Mouse (Mus musculus) cerebellum, postnatal 36 days (tissue): Measurements from ENCODE around the gene Gorasp1.

Experiments used
- DNase-seq, 2 experiments: peaks; one replicate each; pipeline ENCODE4 v3.0.0; 2021 to 2022; ENCODE audit warnings: mixed read lengths in 2 of 2

Gene Gorasp1

DNA sequence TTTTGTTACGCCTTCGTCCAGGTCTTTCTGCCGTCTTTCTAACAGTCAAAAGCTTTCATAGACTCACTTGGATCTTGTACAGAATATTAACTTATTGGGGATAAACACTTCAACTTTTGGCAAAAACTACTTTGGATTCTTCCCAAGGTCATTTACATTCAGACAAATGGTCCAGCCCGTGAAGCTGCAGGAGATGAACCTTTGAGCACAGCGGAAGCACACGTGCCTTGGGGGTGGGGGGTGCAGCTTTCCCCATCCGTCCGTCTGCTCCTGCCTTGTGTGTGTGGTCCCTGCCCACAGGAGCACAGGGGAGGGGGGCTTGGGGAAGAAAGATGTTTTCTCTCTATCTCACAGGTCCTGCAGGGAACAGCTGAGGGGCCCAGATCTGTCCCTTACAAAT is 11.6 kb downstream of the Gorasp1 start:
- DNase-seq = no peak

DNA sequence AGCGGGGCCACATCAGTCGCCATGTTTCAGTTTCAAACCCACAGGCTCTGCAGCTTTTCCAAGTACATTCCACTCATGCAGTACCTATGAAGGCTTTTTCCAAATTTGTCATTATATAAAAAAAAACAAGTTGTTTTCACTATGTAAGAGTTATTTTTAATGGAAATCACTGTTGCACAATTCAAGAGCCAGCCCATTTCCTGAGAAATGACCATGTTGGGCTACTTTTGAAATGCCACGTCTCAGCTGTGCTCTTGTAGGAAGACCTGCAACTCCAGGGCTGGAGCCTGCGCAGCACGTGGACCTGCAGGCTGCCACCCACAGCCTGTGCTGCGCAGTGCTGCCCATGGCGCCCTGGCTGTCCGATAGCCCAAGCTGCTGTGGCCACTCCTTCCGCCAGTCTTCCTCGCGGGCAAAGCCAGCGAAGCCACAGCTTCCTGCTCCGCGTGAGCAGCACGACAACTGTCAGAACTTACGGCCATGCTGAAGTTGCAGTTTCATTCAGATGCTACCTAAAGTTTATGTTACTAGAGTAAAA is 12.2 kb downstream of the Gorasp1 start:
- no peak for DNase-seq

GRCm38 (mm10) chr9:119923462-119923861 is 13.9 kb downstream of the Gorasp1 start:
- no peak for DNase-seq

GRCm38 (mm10) chr9:119919858-119920257 is 17.5 kb downstream of the Gorasp1 start:
- no peak for DNase-seq

GRCm38 (mm10) chr9:119913087-119913838 is 24.1 kb downstream of the Gorasp1 start:
- DNase-seq = no peak

- no peak for DNase-seq
Measured at GRCm38 (mm10) chr9:119909931-119910330, 27.4 kb downstream of the Gorasp1 start.

DNA sequence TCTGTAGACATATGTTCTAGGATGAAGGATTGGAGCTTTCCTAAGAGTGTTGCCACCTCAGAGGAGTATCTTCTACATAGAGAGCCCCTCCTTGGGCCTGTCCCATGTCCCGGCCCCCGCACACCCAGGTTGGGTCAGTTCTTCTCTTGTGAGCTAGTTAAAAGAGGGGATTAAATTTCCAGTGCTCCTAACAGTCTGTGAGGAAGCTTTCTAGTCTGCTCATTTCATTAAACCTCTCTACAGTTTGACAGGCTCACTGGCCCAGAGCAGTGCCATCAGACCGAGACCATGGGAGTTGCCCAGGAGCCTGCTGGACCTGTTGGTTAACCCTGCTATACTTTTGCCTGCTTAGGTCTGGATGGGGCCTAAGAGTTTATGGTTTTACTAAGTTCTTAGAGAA is 28.7 kb downstream of the Gorasp1 start:
- DNase-seq = no peak

- no peak for DNase-seq
Measured at GRCm38 (mm10) chr9:119902410-119903151, 34.8 kb downstream of the Gorasp1 start.

DNA sequence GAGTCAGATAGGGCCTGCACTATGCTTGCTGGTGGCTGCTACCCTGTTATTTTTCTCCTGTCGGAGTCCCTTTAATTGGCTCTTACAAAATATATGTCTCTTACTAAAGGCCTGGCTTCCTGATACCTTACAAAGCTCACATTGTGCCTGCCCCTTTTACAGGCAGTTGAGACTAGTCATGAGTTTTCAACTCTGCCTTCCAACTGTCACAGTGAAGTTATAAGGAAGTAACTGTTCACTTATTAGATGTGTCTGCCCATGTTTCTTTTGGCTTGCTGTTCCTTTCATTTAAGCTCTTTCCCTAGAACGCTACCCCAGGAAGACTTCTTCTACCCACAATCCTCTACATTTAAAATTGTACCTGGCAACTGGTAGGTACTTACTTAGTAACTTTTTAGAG is 37.9 kb downstream of the Gorasp1 start:
- no peak for DNase-seq

DNA sequence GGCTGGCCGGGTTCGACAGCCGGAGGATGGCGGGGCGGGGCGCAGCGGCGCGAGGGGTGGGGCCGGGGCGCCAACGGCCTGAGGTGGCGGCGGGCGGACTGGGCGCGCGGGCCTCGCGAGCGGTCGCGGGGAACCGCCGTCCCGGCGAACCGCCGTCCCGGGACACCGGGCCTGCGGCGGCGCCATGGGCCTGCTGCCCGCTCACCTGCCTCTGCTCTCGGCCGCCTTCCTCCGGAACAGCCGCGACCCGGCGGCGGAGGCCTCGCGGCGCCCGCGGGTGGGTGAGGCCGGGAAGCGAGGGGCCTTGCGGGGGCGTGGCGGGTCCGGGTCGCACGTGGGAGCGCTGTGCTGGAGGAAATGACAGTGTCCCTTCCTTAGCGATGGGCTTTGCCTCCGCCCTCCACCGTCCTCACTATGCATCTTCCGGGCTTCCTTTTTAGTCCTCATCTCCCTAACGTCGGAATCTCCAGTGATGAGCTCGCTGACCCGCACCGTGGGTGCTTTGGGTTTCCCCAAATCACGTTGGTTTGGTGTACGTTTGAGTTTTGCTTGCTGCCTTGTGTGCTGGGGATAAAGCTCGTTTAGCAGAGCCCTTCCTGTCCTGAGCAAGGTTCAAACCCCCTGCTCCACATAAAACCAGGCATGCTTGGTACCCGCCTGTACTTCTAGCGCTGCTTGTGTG is 42.2 kb downstream of the Gorasp1 start:
- peak in 1 of 2 experiments; percentile 33 for DNase-seq

- peak; percentile 95 to 97 for DNase-seq
Measured at GRCm38 (mm10) chr9:119894339-119895009, 42.9 kb downstream of the Gorasp1 start, which contains the start of gene Wdr48. Gene Wdr48, plus strand, starts transcription at chr9:119894878.

DNA sequence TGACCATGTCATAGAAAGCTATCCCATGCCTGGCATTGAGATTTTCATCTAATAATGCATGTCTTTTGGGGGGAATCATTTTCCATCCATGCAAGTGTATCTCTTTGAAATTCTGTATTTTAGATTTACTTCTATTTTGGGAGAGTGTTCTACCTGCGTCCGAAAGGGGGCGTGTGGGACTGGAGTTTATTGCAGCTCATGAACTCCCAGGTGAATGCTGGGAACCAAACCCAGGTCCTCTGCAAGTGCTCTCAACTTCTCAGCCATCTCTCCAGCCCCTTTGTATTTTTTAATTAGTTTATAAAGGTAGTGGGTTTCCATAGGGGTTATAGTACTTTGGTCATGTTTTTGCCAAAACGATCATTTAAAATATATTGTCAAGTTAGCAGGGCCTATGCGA is 43.5 kb downstream of the Gorasp1 start:
- DNase-seq = no peak

DNA sequence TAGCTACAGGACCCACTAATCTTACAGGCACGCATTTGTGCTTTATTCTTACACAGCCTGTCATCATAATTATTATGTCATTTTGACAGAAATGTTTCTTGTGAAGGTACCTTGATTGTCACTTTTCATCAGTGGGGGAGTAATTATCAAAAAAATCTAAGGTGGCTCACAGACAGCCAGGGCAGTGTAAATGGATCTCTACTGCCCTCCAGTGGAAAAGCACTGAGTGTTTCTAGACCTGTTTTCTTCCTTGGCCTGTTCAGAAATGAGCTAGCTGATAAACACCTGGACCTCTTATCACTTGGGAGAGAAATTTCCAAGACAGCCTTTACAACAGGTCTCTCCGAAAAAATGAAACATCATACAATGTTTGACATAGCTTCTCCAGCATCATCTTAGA is 46.7 kb downstream of the Gorasp1 start:
- DNase-seq = peak in 1 of 2 experiments; percentile 24

DNA sequence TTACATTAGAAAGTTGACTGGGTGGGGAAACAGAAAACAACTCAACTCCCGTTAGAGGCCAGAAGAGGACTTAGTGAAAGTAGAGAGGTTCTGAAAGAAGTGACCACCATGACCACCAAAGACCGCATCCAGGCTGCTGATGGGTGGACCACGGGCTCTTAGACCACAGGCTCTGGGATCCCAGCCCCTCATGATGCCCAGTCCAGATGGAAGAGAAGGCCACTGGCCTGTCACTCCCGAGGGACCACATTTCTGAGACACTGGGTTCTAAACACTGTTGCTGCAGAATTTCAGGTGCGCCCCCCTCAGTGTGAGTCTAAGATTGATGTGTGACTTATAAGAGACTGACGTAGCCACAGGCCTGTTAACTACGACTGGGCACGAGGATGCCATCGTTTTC is 47.9 kb downstream of the Gorasp1 start:
- no peak for DNase-seq

GRCm38 (mm10) chr9:119888843-119889246 is 48.5 kb downstream of the Gorasp1 start:
- no peak for DNase-seq

DNA sequence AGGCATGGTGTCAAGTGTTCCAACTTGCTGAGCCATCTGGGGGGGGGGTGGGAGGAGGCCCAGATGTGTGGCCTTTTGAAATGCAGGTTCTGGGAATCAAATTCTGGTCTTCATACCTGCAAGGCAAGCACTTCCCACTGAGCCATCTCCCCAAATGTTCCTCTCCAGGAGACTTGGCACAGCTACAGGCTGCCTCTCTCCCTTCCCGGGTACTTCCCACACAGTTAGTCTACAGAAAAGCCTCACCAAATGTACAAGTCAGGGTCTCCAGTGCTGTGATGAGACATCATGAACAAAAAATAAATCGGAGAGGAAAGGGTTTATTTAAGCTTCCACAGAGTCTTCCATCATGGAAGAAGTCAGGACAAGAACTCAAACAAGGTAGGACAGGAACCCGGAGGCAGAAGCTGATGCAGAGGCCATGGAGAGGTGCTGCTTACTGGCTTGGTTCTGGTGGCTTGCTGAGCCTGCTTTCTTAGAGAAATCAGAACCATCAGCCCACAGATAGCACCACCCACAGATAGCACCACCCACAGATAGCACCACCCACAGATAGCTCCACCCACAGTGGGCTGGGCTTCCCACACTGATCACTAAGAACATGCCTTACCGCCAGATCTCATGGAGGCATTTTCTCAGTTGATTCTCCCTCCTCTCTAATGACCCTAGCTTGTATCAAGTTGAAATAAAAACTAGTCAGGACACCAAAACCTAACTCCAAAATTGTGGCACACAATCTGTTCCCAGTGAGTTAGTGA is 50.0 kb downstream of the Gorasp1 start:
- no peak for DNase-seq
